Mouse (Mus musculus): ENCODE results near the gene Srek1ip1. TPM values are rescaled to one million over a fixed set of nuclear protein-coding genes. Genes with fewer than 3 reads are reported as not detected.

Gene Srek1ip1
- polyA plus RNA-seq, 1 experiment from 2014 or later: 24.3 TPM

- Histone ChIP-seq H3K4me2 (ENCODE audit: low read depth, low read length) (no peak overlapping the region), H3K9me3 (replicated peaks; ENCODE audit: control insufficient read depth, low read length) (no peaks in the 10 kb centered on the region), H3K36me3 (replicated peaks; ENCODE audit: control insufficient read depth, insufficient read depth, low read depth, low read length) (no peaks in the 10 kb centered on the region), H3K4me3 (ENCODE audit: low read depth, low read length) (no peak overlapping the region), H3K27me3 (ENCODE audit: control insufficient read depth, insufficient read depth, low read length) (no peaks in the 10 kb centered on the region), H3K27ac (replicated peaks; ENCODE audit: low read depth, low read length) (no peak overlapping the region), H3K9ac (replicated peaks; ENCODE audit: low read length) (no peak overlapping the region), H3K4me1 (ENCODE audit: control insufficient read depth, insufficient read depth, low read length) (no peaks in the 10 kb centered on the region)
- ATAC-seq (replicated peaks; ENCODE audit: insufficient number of reproducible peaks, low FRiP score, low TSS enrichment, low read depth): no peak
- no peak for DNase-seq (ENCODE audit: low spot score)
- WGBS: 82% methylated on average over 2 of the region's 2 CpGs
Observed at GRCm38 (mm10) chr13:104853645-104854044, 61.4 kb downstream of the Srek1ip1 start.

- H3K4me3 ChIP-seq (ENCODE audit: low read depth, low read length): peak within 1 kb of the TSS; percentile 38
- peak; percentile 79 for ATAC-seq (replicated peaks; ENCODE audit: insufficient number of reproducible peaks, low FRiP score, low TSS enrichment, low read depth)
- H3K27me3 ChIP-seq (ENCODE audit: control insufficient read depth, insufficient read depth, low read length): no peaks in the 10 kb centered on the region; the same call in none of the 2 replicates
- no peaks in the 10 kb centered on the region for H3K9me3 ChIP-seq (replicated peaks; ENCODE audit: control insufficient read depth, low read length)
- no peak within 1 kb of the TSS for H3K27ac ChIP-seq (replicated peaks; ENCODE audit: low read depth, low read length)
- peak within 1 kb of the TSS; percentile 68 for H3K9ac ChIP-seq (replicated peaks; ENCODE audit: low read length)
- H3K36me3 ChIP-seq (replicated peaks; ENCODE audit: control insufficient read depth, insufficient read depth, low read depth, low read length): no peaks in the 10 kb centered on the region
- DNase-seq (ENCODE audit: low spot score): peak; percentile 72
- H3K4me1 ChIP-seq (ENCODE audit: control insufficient read depth, insufficient read depth, low read length): no peaks in the 10 kb centered on the region
- 3% methylated on average over 38 of the region's 38 CpGs for WGBS
- peak within 1 kb of the TSS; percentile 88 for H3K4me2 ChIP-seq (ENCODE audit: low read depth, low read length)
Observed at GRCm38 (mm10) chr13:104863127-104863979, 71.1 kb downstream of the Srek1ip1 start, which contains the start of gene Shisal2b. TSS of gene Shisal2b (minus strand) at chr13:104863893.

- DNase-seq (ENCODE audit: low spot score): no peak
- Histone ChIP-seq H3K9ac (replicated peaks; ENCODE audit: low read length) (no peak overlapping the region), H3K9me3 (replicated peaks; ENCODE audit: control insufficient read depth, low read length) (no peaks in the 10 kb centered on the region), H3K27ac (replicated peaks; ENCODE audit: low read depth, low read length) (no peak overlapping the region), H3K36me3 (replicated peaks; ENCODE audit: control insufficient read depth, insufficient read depth, low read depth, low read length) (no peaks in the 10 kb centered on the region), H3K27me3 (ENCODE audit: control insufficient read depth, insufficient read depth, low read length) (no peaks in the 10 kb centered on the region; the same call in none of the 2 replicates), H3K4me1 (ENCODE audit: control insufficient read depth, insufficient read depth, low read length) (no peaks in the 10 kb centered on the region), H3K4me3 (ENCODE audit: low read depth, low read length) (no peak overlapping the region), H3K4me2 (ENCODE audit: low read depth, low read length) (no peak overlapping the region)
- ATAC-seq (replicated peaks; ENCODE audit: insufficient number of reproducible peaks, low FRiP score, low TSS enrichment, low read depth): no peak
- WGBS: 82% methylated on average over 5 of the region's 5 CpGs
Observed at GRCm38 (mm10) chr13:104866726-104867125, 74.4 kb downstream of the Srek1ip1 start.

GRCm38 (mm10) chr13:104869907-104870306, 77.6 kb downstream of the Srek1ip1 start:
- DNase-seq (ENCODE audit: low spot score) (no peak), ATAC-seq (replicated peaks; ENCODE audit: insufficient number of reproducible peaks, low FRiP score, low TSS enrichment, low read depth) (no peak)
- no peaks in the 10 kb centered on the region for H3K9me3 ChIP-seq (replicated peaks; ENCODE audit: control insufficient read depth, low read length)
- 93% methylated on average over 2 of the region's 2 CpGs for WGBS
- H3K27ac ChIP-seq (replicated peaks; ENCODE audit: low read depth, low read length): no peak overlapping the region
- H3K4me3 ChIP-seq (ENCODE audit: low read depth, low read length): no peak overlapping the region
- H3K9ac ChIP-seq (replicated peaks; ENCODE audit: low read length): no peak overlapping the region
- no peaks in the 10 kb centered on the region; the same call in 1 of the 2 replicates for H3K27me3 ChIP-seq (ENCODE audit: control insufficient read depth, insufficient read depth, low read length)
- no peaks in the 10 kb centered on the region for H3K36me3 ChIP-seq (replicated peaks; ENCODE audit: control insufficient read depth, insufficient read depth, low read depth, low read length)
- H3K4me2 ChIP-seq (ENCODE audit: low read depth, low read length): no peak overlapping the region
- H3K4me1 ChIP-seq (ENCODE audit: control insufficient read depth, insufficient read depth, low read length): no peaks in the 10 kb centered on the region

- Histone ChIP-seq H3K4me3 (ENCODE audit: low read depth, low read length) (no peak overlapping the region), H3K36me3 (replicated peaks; ENCODE audit: control insufficient read depth, insufficient read depth, low read depth, low read length) (no peaks in the 10 kb centered on the region), H3K4me1 (ENCODE audit: control insufficient read depth, insufficient read depth, low read length) (no peaks in the 10 kb centered on the region), H3K9ac (replicated peaks; ENCODE audit: low read length) (no peak overlapping the region), H3K4me2 (ENCODE audit: low read depth, low read length) (no peak overlapping the region), H3K27me3 (ENCODE audit: control insufficient read depth, insufficient read depth, low read length) (no peaks in the 10 kb centered on the region), H3K27ac (replicated peaks; ENCODE audit: low read depth, low read length) (no peak overlapping the region), H3K9me3 (replicated peaks; ENCODE audit: control insufficient read depth, low read length) (no peaks in the 10 kb centered on the region)
- 79% methylated on average over 4 of the region's 4 CpGs for WGBS
- ATAC-seq (replicated peaks; ENCODE audit: insufficient number of reproducible peaks, low FRiP score, low TSS enrichment, low read depth) (no peak), DNase-seq (ENCODE audit: low spot score) (no peak)
Observed at GRCm38 (mm10) chr13:104878508-104878907, 86.2 kb downstream of the Srek1ip1 start.

GRCm38 (mm10) chr13:104883566-104884249, 91.4 kb downstream of the Srek1ip1 start:
- Histone ChIP-seq H3K9ac (replicated peaks; ENCODE audit: low read length) (no peak overlapping the region), H3K4me1 (ENCODE audit: control insufficient read depth, insufficient read depth, low read length) (no peaks in the 10 kb centered on the region), H3K4me2 (ENCODE audit: low read depth, low read length) (no peak overlapping the region), H3K27ac (replicated peaks; ENCODE audit: low read depth, low read length) (no peak overlapping the region), H3K27me3 (ENCODE audit: control insufficient read depth, insufficient read depth, low read length) (no peaks in the 10 kb centered on the region), H3K4me3 (ENCODE audit: low read depth, low read length) (no peak overlapping the region), H3K36me3 (replicated peaks; ENCODE audit: control insufficient read depth, insufficient read depth, low read depth, low read length) (no peaks in the 10 kb centered on the region), H3K9me3 (replicated peaks; ENCODE audit: control insufficient read depth, low read length) (no peaks in the 10 kb centered on the region)
- DNase-seq (ENCODE audit: low spot score) (no peak), ATAC-seq (replicated peaks; ENCODE audit: insufficient number of reproducible peaks, low FRiP score, low TSS enrichment, low read depth) (no peak)
- WGBS: 56% methylated on average over 8 of the region's 16 CpGs

GRCm38 (mm10) chr13:104886308-104887032, 94.2 kb downstream of the Srek1ip1 start:
- Histone ChIP-seq H3K4me1 (ENCODE audit: control insufficient read depth, insufficient read depth, low read length) (no peaks in the 10 kb centered on the region), H3K27ac (replicated peaks; ENCODE audit: low read depth, low read length) (no peak overlapping the region), H3K9ac (replicated peaks; ENCODE audit: low read length) (no peak overlapping the region), H3K4me2 (ENCODE audit: low read depth, low read length) (no peak overlapping the region), H3K36me3 (replicated peaks; ENCODE audit: control insufficient read depth, insufficient read depth, low read depth, low read length) (no peaks in the 10 kb centered on the region), H3K9me3 (replicated peaks; ENCODE audit: control insufficient read depth, low read length) (no peaks in the 10 kb centered on the region), H3K4me3 (ENCODE audit: low read depth, low read length) (no peak overlapping the region), H3K27me3 (ENCODE audit: control insufficient read depth, insufficient read depth, low read length) (no peaks in the 10 kb centered on the region)
- WGBS: 71% methylated on average over 8 of the region's 8 CpGs
- ATAC-seq (replicated peaks; ENCODE audit: insufficient number of reproducible peaks, low FRiP score, low TSS enrichment, low read depth) (no peak), DNase-seq (ENCODE audit: low spot score) (no peak)
